Mouse (Mus musculus): Measurements from ENCODE around the gene Ntn4.

GRCm38 (mm10) chr10:93649127-93649526 lies 8.6 kb downstream of the Ntn4 start:
- no peak for TF ChIP-seq POLR2A (IDR thresholded peaks at IDR 0.05; ENCODE audit: borderline replicate concordance, extremely low read depth, insufficient read depth, insufficient read length, poor library complexity, severe bottlenecking)
- TF ChIP-seq CTCF (IDR thresholded peaks at IDR 0.05; ENCODE audit: borderline replicate concordance, extremely low read depth, insufficient read depth, insufficient read length), result peak; percentile 8; the same call in 1 of the 2 replicates
